Mouse (Mus musculus) liver, embryonic 14.5 days (tissue): Measurements from ENCODE around the gene Mast1.

Source experiments
- CTCF ChIP-seq: IDR thresholded peaks from 2 replicates; pipeline ENCODE4 v1.5.1; 2016; ENCODE audit warnings: antibody characterized with exemption, low read depth, control low read depth
- EP300 ChIP-seq: IDR thresholded peaks from 2 replicates; pipeline ENCODE4 v1.6.1; 2016; ENCODE audit warnings: antibody characterized with exemption, low read depth

- TF ChIP-seq CTCF (no peak), EP300 (no peak)
These were observed 10.0 kb upstream of the Mast1 start for GRCm38 (mm10) chr8:84947241-84947545.
